8 mouse cellular contexts compared by ENCODE assay signal in the genomic region with DNA sequence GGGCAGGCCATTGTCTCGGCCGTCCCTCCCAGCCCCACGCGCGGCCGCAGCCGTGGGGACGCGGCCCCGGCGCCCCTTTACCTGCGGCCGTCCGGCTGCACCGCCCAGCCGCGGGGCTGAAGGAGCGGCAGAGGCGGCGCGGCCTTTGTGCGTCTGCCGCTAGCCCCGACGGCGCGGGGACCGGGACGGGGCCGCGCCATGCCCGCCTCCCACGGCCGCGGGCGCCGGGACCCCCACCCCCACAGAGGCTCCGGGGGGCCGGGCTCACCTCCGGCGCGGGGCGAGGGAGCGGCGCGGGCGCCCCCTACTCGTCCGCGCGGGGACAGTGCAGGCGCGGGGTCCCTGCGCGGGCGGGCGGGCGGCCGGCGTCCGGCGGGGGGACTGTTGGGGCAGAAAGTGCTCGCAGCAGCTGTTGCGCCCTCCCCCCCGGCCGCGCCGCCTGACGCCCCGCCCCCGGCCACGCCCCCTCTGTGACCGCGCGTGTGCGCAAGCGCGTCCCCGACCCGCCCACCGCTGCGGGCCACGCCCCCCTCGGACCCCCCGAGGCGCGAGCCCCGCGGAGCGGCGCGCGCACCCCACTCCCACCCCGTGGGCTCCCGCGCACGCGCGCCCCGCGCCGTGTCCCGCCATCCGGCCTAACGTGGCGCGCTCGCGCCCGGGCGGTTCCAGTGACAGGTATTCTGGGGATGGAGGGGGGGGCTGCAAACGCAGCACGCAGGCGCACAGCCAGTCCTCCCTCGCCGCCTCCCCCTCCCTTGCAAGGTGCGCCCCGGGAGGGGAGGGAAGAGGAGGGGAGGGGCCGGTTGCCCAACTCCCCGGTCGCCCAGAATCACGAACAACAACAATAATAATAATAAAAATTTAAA. TPM values are rescaled to one million over a fixed set of nuclear protein-coding genes. Genes with fewer than 3 reads are reported as not detected.
DNase-seq lines count a peak whose midpoint lies in the region; ATAC-seq and TF ChIP-seq lines count a peak whose summit lies in the region.

No protein-coding gene starts in this region.

- H3K27ac ChIP-seq in limb, embryonic 14.5 days (replicated peaks; ENCODE audit: low read depth, low read length) = peak overlapping the region; percentile 88
- H3K27ac ChIP-seq in midbrain, embryonic 16.5 days (ENCODE audit: low read length) = peak overlapping the region; percentile 44
- H3K27ac ChIP-seq in spleen, adult 2 months (ENCODE audit: insufficient read depth, low read length) = peak overlapping the region; percentile 99

- H3K9ac ChIP-seq in limb, embryonic 14.5 days (ENCODE audit: low read depth, low read length, severe bottlenecking) = peak overlapping the region; percentile 96
- H3K9ac ChIP-seq in midbrain, embryonic 16.5 days (ENCODE audit: low read depth, low read length) = peak overlapping the region; percentile 76

- H3K4me3 ChIP-seq in limb, embryonic 14.5 days (replicated peaks; ENCODE audit: low read length) = peak overlapping the region; percentile 89
- peak overlapping the region; percentile 73 for H3K4me3 ChIP-seq in midbrain, embryonic 16.5 days (ENCODE audit: low read depth, low read length)
- H3K4me3 ChIP-seq in spleen, adult 2 months (ENCODE audit: extremely low read depth, insufficient read depth, insufficient read length) = peak overlapping the region; percentile 98

- peak overlapping the region; percentile 80 for H3K4me2 ChIP-seq in limb, embryonic 14.5 days (replicated peaks; ENCODE audit: low read depth, low read length, severe bottlenecking)
- peak overlapping the region; percentile 61 for H3K4me2 ChIP-seq in midbrain, embryonic 16.5 days (ENCODE audit: low read length)

- ATAC-seq in cerebellum, adult (ENCODE audit: insufficient number of reproducible peaks, low FRiP score, low TSS enrichment) = no peak; the same call in 1 of the 2 replicates
- peak; percentile 87 for ATAC-seq in limb, embryonic 14.5 days (ENCODE audit: low FRiP score, low read depth)
- ATAC-seq in midbrain, embryonic 16.5 days = peak; percentile 87

- 0 out of 2 replicates have a peak, but pooled peaks have one; percentile 14 for TF ChIP-seq POLR2A in limb, embryonic 14.5 days (IDR thresholded peaks at IDR 0.05; ENCODE audit: borderline replicate concordance, extremely low read depth, insufficient read depth, insufficient read length)
- TF ChIP-seq POLR2A in spleen, adult 2 months (IDR thresholded peaks at IDR 0.05; ENCODE audit: low read depth, low read length) = 0 out of 2 replicates have a peak, but pooled peaks have one; percentile 8

- WGBS in limb, embryonic 14.5 days = under 1% methylated on average over 33 of the region's 122 CpGs
- 0% methylated on average over 75 of the region's 122 CpGs for WGBS in midbrain, embryonic 16.5 days
- WGBS in spleen, adult 2 months = under 1% methylated on average over 91 of the region's 122 CpGs

- TF ChIP-seq CTCF in spleen, adult 2 months (IDR thresholded peaks at IDR 0.05; ENCODE audit: extremely low read depth, insufficient read depth, insufficient read length, insufficient replicate concordance) = no peak

- H3K9me3 ChIP-seq in limb, embryonic 14.5 days (ENCODE audit: control insufficient read depth, low read length) = no peaks in the 10 kb centered on the region
- no peaks in the 10 kb centered on the region for H3K9me3 ChIP-seq in midbrain, embryonic 16.5 days (replicated peaks; ENCODE audit: control insufficient read depth, low read length, poor library complexity, severe bottlenecking)

- H3K4me1 ChIP-seq in limb, embryonic 14.5 days (ENCODE audit: control insufficient read depth, insufficient read depth, low read length) = peaks cover 43% of the 10 kb centered on the region
- H3K4me1 ChIP-seq in midbrain, embryonic 16.5 days (ENCODE audit: control insufficient read depth, insufficient read depth, low read length) = peaks cover 19% of the 10 kb centered on the region
- H3K4me1 ChIP-seq in spleen, adult 2 months (ENCODE audit: control insufficient read depth, insufficient read depth, insufficient read length) = peaks cover 17% of the 10 kb centered on the region

- DNase-seq in cerebellum, adult 11 months = peak; percentile 9
- DNase-seq in embryo, embryonic 9.5 days (ENCODE audit: extremely low spot score) = peak; percentile 94
- DNase-seq in heart, adult 18-20 months = peak; percentile 87 to 88
- peak; percentile 87 for DNase-seq in kidney, adult 18-20 months
- DNase-seq in limb, embryonic 14.5 days (ENCODE audit: low spot score) = peak; percentile 87
- peak; percentile 68 to 81 for DNase-seq in spleen, adult 2 months (ENCODE audit: low read depth in 1 of 2, low spot score in 2 of 2)

- no peaks in the 10 kb centered on the region for H3K27me3 ChIP-seq in limb, embryonic 14.5 days (ENCODE audit: control insufficient read depth, insufficient read depth, low read length)
- peaks cover 2% of the 10 kb centered on the region; the same call in 1 of the 2 replicates for H3K27me3 ChIP-seq in midbrain, embryonic 16.5 days (ENCODE audit: control insufficient read depth, insufficient read depth, low read depth, low read length)
- no peaks in the 10 kb centered on the region for H3K27me3 ChIP-seq in spleen, adult 2 months (ENCODE audit: control insufficient read depth, insufficient read depth, low read length)

- H3K36me3 ChIP-seq in limb, embryonic 14.5 days (ENCODE audit: control insufficient read depth, insufficient read depth, low read length) = no peaks in the 10 kb centered on the region
- H3K36me3 ChIP-seq in midbrain, embryonic 16.5 days (ENCODE audit: control insufficient read depth, insufficient read depth, low read length) = no peaks in the 10 kb centered on the region
- H3K36me3 ChIP-seq in spleen, adult 2 months (ENCODE audit: control insufficient read depth, insufficient read depth, low read length) = no peaks in the 10 kb centered on the region; the same call in 1 of the 2 replicates

RNA-seq across cellular contexts. Expression of a gene that starts 16.9 kb away (rescaled TPM):
- 10 to 100 TPM in 1 of 2 experiments, 1 to 10 TPM in 1; 7.5 to 10.2 TPM for total RNA-seq in heart, adult 18-20 months (2021)
- 11.7 and 12.2 TPM in 2 replicates for polyA plus RNA-seq in limb, embryonic 14.5 days (2012; rRNA removed)
- polyA plus RNA-seq in limb, embryonic 14.5 days (2014; fragmentation: Nextera tagmentation; extraction: Ambion mirVana) = 4.0 and 4.8 TPM in 2 replicates
- polyA plus RNA-seq in midbrain, embryonic 16.5 days (2015; fragmentation: Nextera tagmentation; extraction: Ambion mirVana) = 0.87 and 1.0 TPM in 2 replicates
- 20.6 and 22.3 TPM in 2 replicates for polyA plus RNA-seq in spleen, adult 2 months (2012; rRNA removed)

Comparison
In these comparisons a context has a peak if more than half of its experiments do, and no peak if none do; other contexts are left out.
1. DNase-seq: peak in every context shown above with its lines; median percentile 94 in embryo, embryonic 9.5 days; 88 in heart, adult 18-20 months; 87 in kidney, adult 18-20 months; 87 in limb, embryonic 14.5 days; 74 in spleen, adult 2 months; 9 in cerebellum, adult 11 months.
2. H3K27ac ChIP-seq: peak in every context shown above with its lines; median percentile 99 in spleen, adult 2 months; 88 in limb, embryonic 14.5 days; 44 in midbrain, embryonic 16.5 days.